Mouse (Mus musculus) adrenal gland, adult (tissue): Measurements from ENCODE around the gene Lemd2.

Experiments
- DNase-seq, 2 experiments: peaks; one replicate each; pipeline ENCODE4 v3.0.0; 2022 to 2023; ENCODE audit warnings: low spot score in 1 of 2; ENCODE audit not compliant: inconsistent age in 2 of 2

Lemd2 gene

GRCm38 (mm10) chr17:27191189-27191588 is 13.1 kb downstream of the Lemd2 start:
- DNase-seq, result no peak

- peak; percentile 60 to 82 for DNase-seq
These were observed 14.5 kb downstream of the Lemd2 start for GRCm38 (mm10) chr17:27189640-27190216.

GRCm38 (mm10) chr17:27188883-27189282 is 15.4 kb downstream of the Lemd2 start:
- no peak for DNase-seq

GRCm38 (mm10) chr17:27187059-27187458 is 17.2 kb downstream of the Lemd2 start:
- peak; percentile 71 to 83 for DNase-seq

- DNase-seq, result no peak
These were observed 18.2 kb downstream of the Lemd2 start for GRCm38 (mm10) chr17:27186068-27186467.

- DNase-seq, result no peak
These were observed 20.5 kb downstream of the Lemd2 start for GRCm38 (mm10) chr17:27183667-27184292.

- DNase-seq, result no peak
These were observed 21.9 kb downstream of the Lemd2 start for GRCm38 (mm10) chr17:27182401-27182800.

- peak in 1 of 2 experiments; percentile 69 for DNase-seq
These were observed 22.6 kb downstream of the Lemd2 start for GRCm38 (mm10) chr17:27181666-27182065.

- DNase-seq, result no peak
These were observed 24.5 kb downstream of the Lemd2 start for GRCm38 (mm10) chr17:27179681-27180280.

- no peak for DNase-seq
These were observed 25.7 kb downstream of the Lemd2 start for GRCm38 (mm10) chr17:27178427-27179177.

- no peak for DNase-seq
These were observed 26.2 kb downstream of the Lemd2 start for GRCm38 (mm10) chr17:27178019-27178418.

GRCm38 (mm10) chr17:27176754-27177153 is 27.5 kb downstream of the Lemd2 start:
- no peak for DNase-seq

- DNase-seq, result no peak
These were observed 28.0 kb downstream of the Lemd2 start for GRCm38 (mm10) chr17:27176287-27176686.

- DNase-seq, result no peak
These were observed 28.9 kb downstream of the Lemd2 start for GRCm38 (mm10) chr17:27175196-27175874.

GRCm38 (mm10) chr17:27173715-27174114 is 30.6 kb downstream of the Lemd2 start:
- DNase-seq, result no peak

- no peak for DNase-seq
These were observed 31.8 kb downstream of the Lemd2 start for GRCm38 (mm10) chr17:27172459-27172858.

- peak; percentile 73 to 86 for DNase-seq
These were observed 33.1 kb downstream of the Lemd2 start for GRCm38 (mm10) chr17:27171121-27171520.

GRCm38 (mm10) chr17:27169952-27170695 is 34.1 kb downstream of the Lemd2 start:
- DNase-seq, result peak; percentile 60 to 85

- no peak for DNase-seq
These were observed 35.7 kb downstream of the Lemd2 start for GRCm38 (mm10) chr17:27168569-27168968.

- DNase-seq, result no peak
These were observed 36.7 kb downstream of the Lemd2 start, which contains the start of gene Ip6k3 for GRCm38 (mm10) chr17:27167545-27167944. TSS of gene Ip6k3 (minus strand) at chr17:27167795.
